Mouse (Mus musculus) liver, postnatal 0 days (tissue): ENCODE measurements at regions not wholly inside any gene's neighbourhood (a gene's known extent, or its start where the extent isn't known, plus 50 kb on each side); places are given as distances from the start of the nearest gene placed in this dataset.

ENCODE experiments used
- CTCF ChIP-seq: sonication (generic); IDR thresholded peaks from 2 replicates; pipeline ENCODE4 v1.5.1; 2016; ENCODE audit warnings: antibody characterized with exemption, low read depth
- EP300 ChIP-seq: IDR thresholded peaks from 2 replicates; pipeline ENCODE4 v1.6.1; 2016; ENCODE audit warnings: antibody characterized with exemption, low read depth, mild to moderate bottlenecking

- no peak for TF ChIP-seq CTCF
- TF ChIP-seq EP300: no peak
Measured at GRCm38 (mm10) chr14:48925870-48926269, 140.0 kb upstream of the Ap5m1 start.
